Mouse (Mus musculus) MEL (cell line): ENCODE measurements around the gene Pelo. TPM values are rescaled to one million over a fixed set of nuclear protein-coding genes. Genes with fewer than 3 reads are reported as not detected.

Source experiments
- DNase-seq: peaks from one replicate; pipeline ENCODE4 v3.0.0; 2011; ENCODE audit warnings: low read depth, low spot score
- H3K27ac ChIP-seq: 2 replicates; pipeline ENCODE4 v1.5.1; 2012; ENCODE audit warnings: low read depth, mild to moderate bottlenecking, control low read depth, low read length, moderate library complexity; ENCODE audit not compliant: control insufficient read depth
- H3K27me3 ChIP-seq, 2 experiments: fragments of 150-350 bp in 1 of 2; sonication (generic) in 1 of 2; 2 replicates each; pipeline ENCODE4 v1.6.1; 2012; ENCODE audit warnings: low read length in 2 of 2, mild to moderate bottlenecking in 2 of 2, improper control_type of control experiment in 1 of 2, moderate library complexity in 1 of 2; ENCODE audit not compliant: insufficient read depth in 2 of 2, control insufficient read depth in 1 of 2
- H3K36me3 ChIP-seq, 2 experiments: 2 replicates each; pipeline ENCODE4 v1.6.1; 2012 to 2014; ENCODE audit warnings: low read length in 2 of 2, improper control_type of control experiment in 1 of 2, inconsistent platforms in 1 of 2, mild to moderate bottlenecking in 1 of 2; ENCODE audit not compliant: insufficient read depth in 2 of 2, control insufficient read depth in 1 of 2
- H3K4me1 ChIP-seq, 2 experiments: fragments of 150-350 bp in 1 of 2; sonication (generic) in 1 of 2; 2 replicates each; pipeline ENCODE4 v1.6.1; 2012; ENCODE audit warnings: low read length in 2 of 2, improper control_type of control experiment in 1 of 2, mild to moderate bottlenecking in 1 of 2; ENCODE audit not compliant: insufficient read depth in 2 of 2, control insufficient read depth in 1 of 2
- H3K4me3 ChIP-seq, 2 experiments: fragments of 150-350 bp in 1 of 2; sonication (generic) in 1 of 2; 2 replicates each; pipeline ENCODE4 v1.5.1; 2012; ENCODE audit warnings: low read depth in 2 of 2, low read length in 2 of 2, mild to moderate bottlenecking in 2 of 2, moderate library complexity in 2 of 2, control low read depth in 1 of 2, improper control_type of control experiment in 1 of 2; ENCODE audit not compliant: control insufficient read depth in 1 of 2, insufficient read depth in 1 of 2
- H3K79me2 ChIP-seq: 2 replicates; pipeline ENCODE4 v1.6.1; 2012; ENCODE audit warnings: mild to moderate bottlenecking, low read length, moderate library complexity; ENCODE audit not compliant: control insufficient read depth, poor library complexity, insufficient read depth
- H3K9ac ChIP-seq: 2 replicates; pipeline ENCODE4 v1.6.1; 2012; ENCODE audit warnings: low read depth, mild to moderate bottlenecking, control low read depth, low read length, moderate library complexity; ENCODE audit not compliant: control insufficient read depth, poor library complexity, severe bottlenecking
- H3K9me3 ChIP-seq: fragments of 150-350 bp; sonication (generic); replicated peaks from 2 replicates; pipeline ENCODE4 v1.6.1; 2012; ENCODE audit warnings: mild to moderate bottlenecking, low read length, improper control_type of control experiment, moderate library complexity; ENCODE audit not compliant: insufficient read depth
- CHD2 ChIP-seq: IDR thresholded peaks from 2 replicates; pipeline ENCODE4 v1.6.1; 2011; ENCODE audit warnings: low read length, improper control_type of control experiment
- ELF1 ChIP-seq: IDR thresholded peaks from 2 replicates; pipeline ENCODE4 v1.6.1; 2014; ENCODE audit warnings: low read depth, mild to moderate bottlenecking, inconsistent platforms, low read length, improper control_type of control experiment, moderate library complexity
- ETS1 ChIP-seq: IDR thresholded peaks from 2 replicates; pipeline ENCODE4 v1.6.1; 2012; ENCODE audit warnings: low read depth, mild to moderate bottlenecking, inconsistent platforms, low read length, improper control_type of control experiment, moderate library complexity
- GABPA ChIP-seq: IDR thresholded peaks from 2 replicates; pipeline ENCODE4 v1.6.1; 2012; ENCODE audit warnings: low read depth, mild to moderate bottlenecking, inconsistent platforms, low read length, improper control_type of control experiment, moderate library complexity
- KAT2A ChIP-seq: conservative IDR thresholded peaks from 2 replicates; pipeline ENCODE4 v1.6.1; 2012; ENCODE audit warnings: low read depth, low read length, improper control_type of control experiment, inconsistent platforms
- MAZ ChIP-seq: IDR thresholded peaks from 2 replicates; pipeline ENCODE4 v1.6.1; 2012; ENCODE audit warnings: low read depth, mild to moderate bottlenecking, inconsistent platforms, low read length, improper control_type of control experiment
- MEF2A ChIP-seq: IDR thresholded peaks from 2 replicates; pipeline ENCODE4 v1.6.1; 2014; ENCODE audit warnings: low read depth, mild to moderate bottlenecking, inconsistent platforms, low read length, improper control_type of control experiment; ENCODE audit not compliant: poor library complexity, insufficient replicate concordance, severe bottlenecking; ENCODE audit errors: extremely low read depth
- MXI1 ChIP-seq: IDR thresholded peaks from 2 replicates; pipeline ENCODE4 v1.6.1; 2011; ENCODE audit warnings: mild to moderate bottlenecking, low read depth, low read length, improper control_type of control experiment
- MYB ChIP-seq: IDR thresholded peaks from 2 replicates; pipeline ENCODE4 v1.6.1; 2011; ENCODE audit warnings: mild to moderate bottlenecking, low read depth, low read length, improper control_type of control experiment
- MYC ChIP-seq: IDR thresholded peaks from 2 replicates; pipeline ENCODE4 v1.6.1; 2011; ENCODE audit warnings: low read depth, mild to moderate bottlenecking, low read length, improper control_type of control experiment, moderate library complexity
- NELFE ChIP-seq: IDR thresholded peaks from 2 replicates; pipeline ENCODE4 v1.6.1; 2011; ENCODE audit warnings: low read depth, low read length, improper control_type of control experiment
- NRF1 ChIP-seq: IDR thresholded peaks from 2 replicates; pipeline ENCODE4 v1.6.1; 2014; ENCODE audit warnings: low read depth, mild to moderate bottlenecking, inconsistent platforms, low read length, improper control_type of control experiment, moderate library complexity; ENCODE audit not compliant: poor library complexity, insufficient read depth, severe bottlenecking
- POLR2AphosphoS2 ChIP-seq: IDR thresholded peaks from 2 replicates; pipeline ENCODE4 v1.6.1; 2011; ENCODE audit warnings: low read length, improper control_type of control experiment
- SIN3A ChIP-seq: IDR thresholded peaks from 2 replicates; pipeline ENCODE4 v1.6.1; 2012; ENCODE audit warnings: low read length, improper control_type of control experiment, inconsistent platforms
- SMC3 ChIP-seq: IDR thresholded peaks from 2 replicates; pipeline ENCODE4 v1.6.1; 2011; ENCODE audit warnings: low read depth, low read length, improper control_type of control experiment
- TBP ChIP-seq: IDR thresholded peaks from 2 replicates; pipeline ENCODE4 v1.8.0; 2011; ENCODE audit warnings: low read depth, low read length, improper control_type of control experiment
- TCF12 ChIP-seq: IDR thresholded peaks from 2 replicates; pipeline ENCODE4 v1.6.1; 2014; ENCODE audit warnings: low read depth, mild to moderate bottlenecking, inconsistent platforms, low read length, improper control_type of control experiment, moderate library complexity
- ZC3H11A ChIP-seq: IDR thresholded peaks from 2 replicates; pipeline ENCODE4 v1.6.1; 2012; ENCODE audit warnings: low read depth, mild to moderate bottlenecking, inconsistent platforms, low read length, improper control_type of control experiment
- ZKSCAN1 ChIP-seq: IDR thresholded peaks from 2 replicates; pipeline ENCODE4 v1.6.1; 2012; ENCODE audit warnings: low read depth, mild to moderate bottlenecking, inconsistent platforms, low read length, improper control_type of control experiment, moderate library complexity
- ZMIZ1 ChIP-seq: IDR thresholded peaks from 2 replicates; pipeline ENCODE4 v1.6.1; 2012; ENCODE audit warnings: low read depth, mild to moderate bottlenecking, inconsistent platforms, low read length, improper control_type of control experiment, moderate library complexity
- ZNF384 ChIP-seq: IDR thresholded peaks from 2 replicates; pipeline ENCODE4 v1.6.1; 2012; ENCODE audit warnings: low read depth, mild to moderate bottlenecking, inconsistent platforms, low read length, improper control_type of control experiment
- polyA plus RNA-seq, 2 experiments: library from polyadenylated mRNA; stranded (reverse) in 1 of 2; unstranded in 1 of 2; fragments of >175 nt in 1 of 2; fragments of >200 nt in 1 of 2; gene quantifications; 2 replicates each; pipeline versions ENCODE4 v1.2.1 to v1.2.4; 2012; ENCODE audit warnings: low replicate concordance in 2 of 2, low read depth in 1 of 2; ENCODE audit not compliant: insufficient read length in 2 of 2, insufficient read depth in 1 of 2, missing spikeins in 1 of 2
- total RNA-seq: library from RNA; depleted of rRNA; stranded (reverse); fragments of 300-350 nt; gene quantifications from 2 replicates; pipeline ENCODE4 v1.2.3, GENCODE M21; 2012

The Pelo gene
- total and polyA plus RNA-seq, 3 experiments, result 32.6 to 39.7 TPM; not detected in 1

- no peak for DNase-seq
- Histone ChIP-seq H3K9ac (no peak overlapping the region), H3K27ac (no peak overlapping the region), H3K4me3 (no peak overlapping the region), H3K9me3 (no peaks in the 10 kb centered on the region), H3K27me3 (no peaks in the 10 kb centered on the region), H3K4me1 (no peaks in the 10 kb centered on the region), H3K79me2 (no peaks in the 10 kb centered on the region), H3K36me3 (no peaks in the 10 kb centered on the region)
- TF ChIP-seq MAZ (no peak), CHD2 (no peak), MYB (no peak), MYC (no peak), ZC3H11A (no peak), TCF12 (no peak), KAT2A (no peak), ZMIZ1 (no peak), GABPA (no peak), ETS1 (no peak), POLR2AphosphoS2 (no peak), ELF1 (no peak), SIN3A (no peak)
Measured at GRCm38 (mm10) chr13:115107436-115107835, 17.4 kb upstream of the Pelo start.

DNA sequence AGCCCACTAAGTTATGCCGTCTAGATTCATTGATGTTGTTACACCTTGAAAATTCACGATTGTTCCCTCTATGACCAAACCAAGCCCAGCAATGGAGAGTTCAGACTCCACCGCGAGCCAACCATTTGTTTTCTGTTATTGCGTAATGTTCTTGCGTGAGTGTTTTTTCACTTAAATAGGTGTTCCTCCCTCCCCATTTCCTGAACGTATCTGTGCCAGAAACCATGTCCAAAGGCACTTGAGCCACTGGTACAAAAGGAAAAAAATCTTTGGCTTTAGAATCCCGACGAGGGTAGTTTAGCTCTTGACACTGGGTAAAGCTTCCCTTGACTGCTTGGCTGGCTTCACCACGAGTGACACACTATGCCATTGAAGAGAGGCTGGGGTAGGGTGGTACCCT lies 16.2 kb upstream of the Pelo start:
- Histone ChIP-seq H3K4me1 (no peaks in the 10 kb centered on the region), H3K36me3 (no peaks in the 10 kb centered on the region), H3K9ac (no peak overlapping the region), H3K27me3 (no peaks in the 10 kb centered on the region), H3K79me2 (no peaks in the 10 kb centered on the region), H3K9me3 (no peaks in the 10 kb centered on the region), H3K27ac (no peak overlapping the region), H3K4me3 (no peak overlapping the region)
- no peak for DNase-seq
- no peak for TF ChIP-seq TCF12

DNA sequence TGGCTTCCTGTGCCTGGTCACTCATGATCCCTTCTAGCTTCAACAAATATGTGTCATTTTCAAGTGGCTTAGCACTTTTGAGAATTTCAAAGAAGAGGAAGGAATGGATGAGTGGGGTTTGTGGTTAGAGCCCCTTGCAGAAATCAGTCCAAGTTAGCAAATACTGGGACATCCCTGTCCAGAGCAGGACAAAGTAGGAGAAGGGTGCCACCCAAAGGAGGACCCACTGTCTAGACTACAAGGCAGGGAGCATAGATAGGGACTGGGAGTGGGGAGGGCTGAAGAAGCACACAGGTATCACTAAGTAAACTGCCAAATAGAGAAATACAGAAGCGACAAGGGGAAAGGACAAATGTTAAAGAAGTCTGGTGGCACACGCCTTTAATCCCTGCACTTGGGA lies 12.8 kb upstream of the Pelo start:
- no peak for DNase-seq
- no peak for TF ChIP-seq SMC3
- TF ChIP-seq KAT2A, result no peak
- no peak for TF ChIP-seq POLR2AphosphoS2
- no peak for TF ChIP-seq TBP
- TF ChIP-seq ETS1, result no peak
- no peak for TF ChIP-seq ZKSCAN1
- TF ChIP-seq MEF2A, result no peak
- TF ChIP-seq MXI1, result no peak
- no peak for TF ChIP-seq NRF1
- no peak for TF ChIP-seq NELFE
- TF ChIP-seq ZNF384, result no peak
- Histone ChIP-seq H3K27me3 (no peaks in the 10 kb centered on the region), H3K36me3 (no peaks in the 10 kb centered on the region), H3K9me3 (no peaks in the 10 kb centered on the region), H3K9ac (no peak overlapping the region), H3K27ac (no peak overlapping the region), H3K79me2 (no peaks in the 10 kb centered on the region), H3K4me3 (no peak overlapping the region), H3K4me1 (no peaks in the 10 kb centered on the region)
